Mouse (Mus musculus) heart, adult 2 months (tissue): ENCODE measurements around the gene Pde6c.

Source experiments
- CTCF ChIP-seq: fragments of 200-600 bp; IDR thresholded peaks from 2 replicates; pipeline ENCODE4 v1.8.1; 2022; ENCODE audit warnings: antibody characterized with exemption, mild to moderate bottlenecking, moderate library complexity
- EP300 ChIP-seq: fragments of 200-500 bp; IDR thresholded peaks from 2 replicates; pipeline ENCODE4 v1.6.1; 2011; ENCODE audit warnings: low read depth, low read length, control low read depth; ENCODE audit not compliant: insufficient read depth
- POLR2A ChIP-seq: fragments of 200-500 bp; IDR thresholded peaks from 2 replicates; pipeline ENCODE4 v1.6.1; 2011; ENCODE audit warnings: mild to moderate bottlenecking, low read depth, low read length, control low read depth; ENCODE audit not compliant: insufficient read depth

DNA sequence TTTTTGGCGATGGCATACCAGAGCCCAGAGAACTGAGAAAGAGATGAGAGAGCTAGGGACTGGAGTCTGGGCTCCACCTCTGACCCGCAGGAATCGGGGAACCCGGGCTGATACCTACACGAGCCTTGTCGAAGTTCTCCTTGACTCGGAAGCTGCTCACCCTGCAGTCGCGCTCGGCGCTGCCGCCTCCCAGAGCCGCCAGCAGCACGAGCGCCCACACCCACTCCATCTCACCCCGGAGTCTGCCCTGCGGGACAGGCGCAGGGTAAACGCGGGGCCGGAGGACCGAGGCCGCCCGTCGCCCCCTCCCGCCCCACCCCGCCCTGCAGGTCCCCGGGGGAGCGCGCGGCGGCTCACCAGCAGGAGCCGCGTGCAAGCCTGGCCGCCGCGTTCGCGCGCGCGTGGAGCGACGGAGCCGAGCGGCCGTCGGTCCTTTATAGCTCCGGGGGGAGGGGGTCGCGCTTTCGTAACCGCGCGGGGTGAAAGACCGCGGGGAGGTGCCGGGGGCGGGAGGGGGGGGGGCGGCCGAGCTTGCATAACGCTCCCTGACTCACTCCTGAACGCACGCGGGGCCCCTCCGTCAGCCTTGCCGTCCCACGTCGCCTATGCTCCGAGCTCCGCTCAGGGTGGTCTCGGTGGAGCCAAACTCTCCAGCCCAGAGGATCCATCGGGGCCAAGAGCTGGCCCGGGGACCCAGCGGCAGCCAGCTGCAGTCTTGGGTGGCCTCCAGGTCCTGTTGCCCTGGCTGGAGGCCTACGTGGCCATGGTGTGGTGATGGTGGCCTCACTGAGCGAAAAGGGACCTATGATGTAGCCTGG is 8.0 kb upstream of the Pde6c start:
- TF ChIP-seq POLR2A (no peak), CTCF (no peak), EP300 (no peak)
